Mouse (Mus musculus): Measurements from ENCODE around the gene Helz. TPM values are rescaled to one million over a fixed set of nuclear protein-coding genes. Genes with fewer than 3 reads are reported as not detected.
A peak's percentile ranks its signal among the peaks of the same experiment; 100 is the strongest.

The Helz gene
- polyA plus RNA-seq, 2 experiments, result 15.9 to 21.6 TPM

DNA sequence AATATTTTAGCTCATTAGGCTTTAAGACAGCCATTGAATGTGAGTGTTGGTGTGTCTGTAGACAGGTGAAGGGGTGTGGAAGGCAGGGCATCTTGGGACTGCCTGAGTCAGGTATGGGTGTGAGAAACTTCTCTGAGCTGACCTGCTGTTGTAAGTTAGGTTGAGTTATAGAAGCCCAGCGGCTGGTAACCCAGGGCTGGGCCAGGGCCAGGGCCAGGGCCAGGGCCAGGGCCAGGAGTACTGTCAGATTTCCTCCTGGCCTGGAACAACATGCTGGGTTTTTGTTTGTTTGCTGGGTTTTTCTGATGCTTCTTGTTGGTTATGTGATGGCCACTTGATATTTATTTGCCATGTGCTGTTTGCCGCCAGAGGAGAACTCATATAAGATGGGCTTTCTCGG lies 76.9 kb downstream of the Helz start:
- ATAC-seq (ENCODE audit: low FRiP score, low read depth) (no peak), DNase-seq (ENCODE audit: low spot score) (no peak)
- 94% methylated on average over 3 of the region's 3 CpGs for WGBS
- TF ChIP-seq POLR2A (IDR thresholded peaks at IDR 0.05; ENCODE audit: borderline replicate concordance, extremely low read depth, insufficient read depth, insufficient read length), result no peak
- no peak overlapping the region for H3K4me3 ChIP-seq (replicated peaks; ENCODE audit: low read length)
- no peak overlapping the region for H3K4me2 ChIP-seq (replicated peaks; ENCODE audit: low read depth, low read length, severe bottlenecking)
- no peaks in the 10 kb centered on the region for H3K9me3 ChIP-seq (ENCODE audit: control insufficient read depth, low read length)
- no peaks in the 10 kb centered on the region for H3K27me3 ChIP-seq (ENCODE audit: control insufficient read depth, insufficient read depth, low read length)
- no peak overlapping the region for H3K9ac ChIP-seq (ENCODE audit: low read depth, low read length, severe bottlenecking)
- no peaks in the 10 kb centered on the region for H3K4me1 ChIP-seq (ENCODE audit: control insufficient read depth, insufficient read depth, low read length)
- H3K36me3 ChIP-seq (ENCODE audit: control insufficient read depth, insufficient read depth, low read length), result peaks cover 51% of the 10 kb centered on the region
- no peak overlapping the region for H3K27ac ChIP-seq (replicated peaks; ENCODE audit: low read depth, low read length)

DNA sequence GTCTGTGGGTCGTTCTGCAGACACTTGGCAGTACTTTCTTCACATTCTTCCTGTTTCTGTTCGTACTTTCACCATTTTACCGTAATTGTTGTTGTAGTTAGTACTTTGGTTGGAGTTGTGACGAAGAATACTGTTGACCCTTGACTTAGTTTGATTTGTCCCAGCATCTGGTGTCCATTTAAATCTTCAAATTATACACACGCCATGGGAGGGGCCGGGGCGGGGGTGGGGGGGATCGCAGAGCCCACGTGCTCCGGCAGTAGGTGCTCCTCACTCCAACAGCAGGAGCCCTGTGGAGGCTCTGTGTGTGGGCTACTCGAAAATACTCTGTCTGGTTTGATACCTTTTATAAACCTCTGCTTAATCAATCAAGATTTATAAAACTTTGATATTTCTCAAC lies 78.0 kb downstream of the Helz start:
- Histone ChIP-seq H3K4me3 (replicated peaks; ENCODE audit: low read length) (no peak overlapping the region), H3K4me2 (replicated peaks; ENCODE audit: low read depth, low read length, severe bottlenecking) (no peak overlapping the region), H3K4me1 (ENCODE audit: control insufficient read depth, insufficient read depth, low read length) (no peaks in the 10 kb centered on the region), H3K27me3 (ENCODE audit: control insufficient read depth, insufficient read depth, low read length) (no peaks in the 10 kb centered on the region), H3K9me3 (ENCODE audit: control insufficient read depth, low read length) (no peaks in the 10 kb centered on the region), H3K27ac (replicated peaks; ENCODE audit: low read depth, low read length) (no peak overlapping the region), H3K9ac (ENCODE audit: low read depth, low read length, severe bottlenecking) (no peak overlapping the region), H3K36me3 (ENCODE audit: control insufficient read depth, insufficient read depth, low read length) (peaks cover 44% of the 10 kb centered on the region)
- TF ChIP-seq POLR2A (IDR thresholded peaks at IDR 0.05; ENCODE audit: borderline replicate concordance, extremely low read depth, insufficient read depth, insufficient read length), result no peak
- ATAC-seq (ENCODE audit: low FRiP score, low read depth) (no peak), DNase-seq (ENCODE audit: low spot score) (no peak)
- WGBS, result 46% methylated on average over 11 of the region's 11 CpGs

DNA sequence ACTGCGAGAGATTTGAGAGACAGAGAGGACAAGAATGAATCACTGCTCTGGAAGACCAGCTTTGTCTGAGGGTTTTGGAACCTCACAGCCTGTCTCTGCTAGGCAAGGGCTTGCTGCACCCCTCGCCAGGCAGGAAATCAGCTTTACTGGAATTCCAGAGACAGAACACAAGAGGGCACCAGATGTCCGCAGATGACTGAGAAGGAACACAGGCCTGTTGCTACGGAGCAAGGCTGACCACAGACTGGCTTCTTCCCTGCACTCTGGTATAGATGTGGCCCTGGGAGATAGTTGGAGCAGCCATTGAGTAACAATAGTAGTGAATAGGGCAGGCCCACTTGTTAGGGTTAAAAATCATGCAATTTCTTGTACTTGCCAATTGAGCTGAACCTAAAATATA lies 81.8 kb downstream of the Helz start:
- H3K9me3 ChIP-seq (ENCODE audit: control insufficient read depth, low read length), result no peaks in the 10 kb centered on the region
- H3K27me3 ChIP-seq (ENCODE audit: control insufficient read depth, insufficient read depth, low read length), result no peaks in the 10 kb centered on the region
- no peak overlapping the region for H3K4me2 ChIP-seq (replicated peaks; ENCODE audit: low read depth, low read length, severe bottlenecking)
- no peak overlapping the region for H3K4me3 ChIP-seq (replicated peaks; ENCODE audit: low read length)
- H3K9ac ChIP-seq (ENCODE audit: low read depth, low read length, severe bottlenecking), result no peak overlapping the region
- 32% methylated on average over 4 of the region's 4 CpGs for WGBS
- TF ChIP-seq POLR2A (IDR thresholded peaks at IDR 0.05; ENCODE audit: borderline replicate concordance, extremely low read depth, insufficient read depth, insufficient read length), result no peak
- ATAC-seq (ENCODE audit: low FRiP score, low read depth) (peak; percentile 83; the same call in 1 of the 2 replicates), DNase-seq (ENCODE audit: low spot score) (peak; percentile 67)
- H3K27ac ChIP-seq (replicated peaks; ENCODE audit: low read depth, low read length), result no peak overlapping the region
- H3K4me1 ChIP-seq (ENCODE audit: control insufficient read depth, insufficient read depth, low read length), result no peaks in the 10 kb centered on the region
- peaks cover 47% of the 10 kb centered on the region for H3K36me3 ChIP-seq (ENCODE audit: control insufficient read depth, insufficient read depth, low read length)

DNA sequence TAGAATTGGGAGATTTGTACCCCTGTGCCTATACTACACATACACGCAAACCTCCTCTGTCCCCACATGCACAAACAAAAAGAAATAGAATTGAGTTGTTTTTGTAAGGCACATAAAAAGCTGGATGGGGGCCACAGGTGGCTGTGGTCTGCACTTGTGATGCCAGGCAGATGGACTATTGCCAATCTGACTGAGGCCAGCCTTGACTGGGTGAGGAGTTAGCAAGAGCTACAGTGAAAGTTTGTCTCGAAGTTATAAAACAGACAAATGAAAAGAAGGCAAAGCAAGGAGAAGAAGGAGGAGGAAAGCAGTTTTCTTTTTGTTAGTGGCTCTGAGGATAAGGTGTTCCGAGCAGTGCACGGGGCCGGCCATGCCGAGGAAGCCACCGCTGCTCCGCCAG lies 82.2 kb downstream of the Helz start:
- no peak overlapping the region for H3K9ac ChIP-seq (ENCODE audit: low read depth, low read length, severe bottlenecking)
- no peak for ATAC-seq (ENCODE audit: low FRiP score, low read depth)
- 94% methylated on average over 8 of the region's 8 CpGs for WGBS

DNA sequence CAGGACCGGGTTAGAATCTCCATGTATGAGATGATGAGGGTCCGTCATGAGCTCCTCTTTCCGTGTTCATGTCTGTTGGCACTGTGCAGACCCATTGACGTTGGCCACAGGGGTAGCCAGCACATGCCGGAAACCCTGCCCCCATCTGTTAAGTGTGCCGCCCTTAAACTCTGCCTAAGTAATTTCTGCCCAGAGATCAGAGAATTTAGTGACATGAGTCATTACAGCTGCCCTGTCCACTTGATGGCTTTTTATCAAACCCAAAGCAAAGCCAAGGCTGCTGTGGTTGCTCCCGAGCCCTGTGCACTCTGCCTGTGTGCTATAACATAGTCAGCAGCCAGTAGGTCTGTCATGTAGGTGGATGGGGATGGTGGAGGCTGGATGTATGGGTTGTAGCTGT lies 83.4 kb downstream of the Helz start:
- H3K36me3 ChIP-seq (ENCODE audit: control insufficient read depth, insufficient read depth, low read length), result peaks cover 60% of the 10 kb centered on the region
- no peak for TF ChIP-seq POLR2A (IDR thresholded peaks at IDR 0.05; ENCODE audit: borderline replicate concordance, extremely low read depth, insufficient read depth, insufficient read length)

More for the DNA sequence above, 82.2 kb downstream of the Helz start:
- DNase-seq (ENCODE audit: low spot score), result no peak
- Histone ChIP-seq H3K4me1 (ENCODE audit: control insufficient read depth, insufficient read depth, low read length) (no peaks in the 10 kb centered on the region), H3K4me3 (replicated peaks; ENCODE audit: low read length) (no peak overlapping the region), H3K4me2 (replicated peaks; ENCODE audit: low read depth, low read length, severe bottlenecking) (no peak overlapping the region), H3K9me3 (ENCODE audit: control insufficient read depth, low read length) (no peaks in the 10 kb centered on the region), H3K36me3 (ENCODE audit: control insufficient read depth, insufficient read depth, low read length) (peaks cover 52% of the 10 kb centered on the region), H3K27me3 (ENCODE audit: control insufficient read depth, insufficient read depth, low read length) (no peaks in the 10 kb centered on the region), H3K27ac (replicated peaks; ENCODE audit: low read depth, low read length) (no peak overlapping the region)
- TF ChIP-seq POLR2A (IDR thresholded peaks at IDR 0.05; ENCODE audit: borderline replicate concordance, extremely low read depth, insufficient read depth, insufficient read length), result no peak

More for the DNA sequence above, 83.4 kb downstream of the Helz start:
- no peak overlapping the region for H3K27ac ChIP-seq (replicated peaks; ENCODE audit: low read depth, low read length)
- H3K4me2 ChIP-seq (replicated peaks; ENCODE audit: low read depth, low read length, severe bottlenecking), result no peak overlapping the region
- H3K4me1 ChIP-seq (ENCODE audit: control insufficient read depth, insufficient read depth, low read length), result no peaks in the 10 kb centered on the region
- no peak overlapping the region for H3K4me3 ChIP-seq (replicated peaks; ENCODE audit: low read length)
- H3K9me3 ChIP-seq (ENCODE audit: control insufficient read depth, low read length), result no peaks in the 10 kb centered on the region
- DNase-seq (ENCODE audit: low spot score) (no peak), ATAC-seq (ENCODE audit: low FRiP score, low read depth) (no peak)
- WGBS, result 91% methylated on average over 7 of the region's 7 CpGs
- no peak overlapping the region for H3K9ac ChIP-seq (ENCODE audit: low read depth, low read length, severe bottlenecking)
- no peaks in the 10 kb centered on the region for H3K27me3 ChIP-seq (ENCODE audit: control insufficient read depth, insufficient read depth, low read length)
